Mouse (Mus musculus) thymus, postnatal 25 days (tissue): ENCODE data around the gene Odf2l.

Experiments
- DNase-seq: peaks from one replicate; pipeline ENCODE4 v3.0.0; 2022

Gene Odf2l

DNA sequence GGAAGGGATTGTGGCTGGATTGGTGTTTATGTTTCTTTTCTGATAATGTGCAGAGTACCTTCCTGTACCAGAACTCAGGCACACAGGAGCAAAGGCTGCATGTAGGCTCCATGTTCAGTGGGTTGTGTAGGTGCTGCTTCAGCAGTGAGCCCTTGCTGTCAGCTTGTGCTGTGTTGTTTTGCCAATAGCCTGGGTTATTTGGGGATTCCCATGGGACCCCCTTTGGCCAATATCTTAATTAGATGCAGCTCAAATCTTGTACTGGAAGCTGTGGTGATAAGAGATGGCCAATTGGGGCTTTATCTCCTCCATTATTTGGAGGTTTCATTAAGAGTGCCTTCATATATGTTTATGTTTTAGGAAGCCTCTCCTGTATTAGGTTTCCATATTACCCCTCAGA lies 24.5 kb downstream of the Odf2l start:
- DNase-seq = no peak

DNA sequence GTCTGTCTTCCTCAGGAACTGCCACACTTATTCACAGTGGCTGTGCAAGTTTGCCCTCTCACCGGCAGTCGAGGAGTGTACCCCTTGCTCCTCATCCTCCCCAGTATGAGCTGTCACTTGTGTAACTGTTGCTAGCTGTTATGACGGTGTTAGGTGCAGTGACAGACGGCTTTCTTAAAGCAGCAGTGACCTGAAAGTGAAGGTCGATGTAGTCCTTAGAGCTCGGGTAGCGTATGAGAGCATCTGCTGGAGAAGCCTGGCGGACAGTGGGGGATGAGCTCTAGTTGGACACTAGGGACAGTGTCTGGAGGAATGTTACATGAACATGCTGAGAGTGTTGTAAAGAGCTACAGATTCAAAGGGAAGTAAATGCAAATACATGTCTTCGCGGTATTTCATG lies 25.5 kb downstream of the Odf2l start:
- DNase-seq = no peak

DNA sequence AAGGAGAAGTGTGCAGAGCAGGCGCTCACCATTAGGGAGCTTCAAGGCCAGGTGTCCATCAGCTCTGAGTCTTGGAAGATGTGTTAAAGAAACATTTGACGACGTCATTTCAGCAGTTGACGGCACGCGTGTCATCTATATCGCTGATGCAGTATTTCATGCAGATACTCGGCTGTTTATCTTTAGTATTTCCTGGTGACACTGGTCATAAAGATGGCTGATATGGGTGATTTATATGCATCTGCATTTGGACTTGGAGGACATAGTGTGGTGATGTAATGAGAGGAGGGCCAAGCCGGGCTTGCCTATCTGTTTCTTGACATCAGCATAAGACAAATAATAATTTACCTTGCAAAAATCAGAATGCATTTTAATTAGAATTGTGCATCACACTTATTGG lies 28.5 kb downstream of the Odf2l start:
- no peak for DNase-seq

DNA sequence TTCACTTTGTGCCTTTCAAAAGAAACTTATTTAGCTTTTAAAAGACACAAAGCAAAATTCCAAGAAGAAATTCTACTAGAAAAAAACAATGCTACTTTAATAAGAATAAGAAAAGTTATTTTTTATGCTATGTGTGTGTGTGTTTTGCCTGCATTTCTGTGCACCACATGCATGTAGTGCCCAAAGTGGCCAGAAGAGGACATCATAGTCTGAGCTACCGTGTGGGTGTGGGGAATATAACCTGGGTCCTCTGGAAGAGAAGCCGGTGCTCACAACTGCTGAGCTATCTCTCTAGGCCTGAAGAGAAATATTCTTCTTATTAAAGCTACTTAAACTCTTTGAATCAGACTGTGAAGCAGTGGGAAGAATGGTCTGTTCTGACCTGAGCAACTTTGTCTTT lies 29.1 kb downstream of the Odf2l start:
- DNase-seq = no peak

DNA sequence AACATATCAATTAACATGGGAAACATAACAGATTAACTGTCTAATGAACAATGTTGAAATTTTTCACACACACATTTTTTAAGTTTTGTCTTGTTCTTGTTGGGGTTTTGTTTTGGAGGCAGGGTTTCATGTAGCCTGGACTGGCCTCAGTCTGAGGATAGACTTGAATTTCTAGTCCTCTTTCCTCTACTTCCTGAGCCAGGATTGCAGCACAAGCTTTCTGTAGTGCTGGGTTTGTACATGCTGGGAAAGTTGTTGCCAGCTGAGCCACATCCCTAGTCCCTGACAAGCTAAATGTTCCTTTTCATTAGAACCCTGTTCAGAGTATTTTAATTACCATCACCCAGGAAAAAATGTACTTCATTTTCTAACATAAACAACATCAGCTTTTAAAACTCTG lies 29.6 kb downstream of the Odf2l start:
- DNase-seq = no peak

DNA sequence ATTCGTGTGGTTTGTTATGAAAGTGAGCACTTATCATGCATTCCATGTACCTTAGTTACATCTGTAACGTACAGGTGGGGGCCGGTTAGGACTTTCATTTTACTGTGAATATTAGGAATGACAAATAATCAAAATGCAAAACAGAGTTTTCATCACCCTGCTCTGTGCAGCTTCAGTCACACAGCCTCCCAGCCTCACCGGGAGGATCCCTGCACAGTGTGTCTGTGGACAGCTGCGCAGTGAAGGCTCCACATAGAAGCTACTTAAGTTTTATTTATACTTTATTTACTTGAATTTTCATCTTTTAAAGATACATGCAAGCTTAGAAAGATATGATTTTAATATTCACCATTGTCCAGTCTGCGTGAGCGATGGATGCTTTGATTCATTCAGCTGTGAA lies 32.7 kb downstream of the Odf2l start:
- DNase-seq = no peak

DNA sequence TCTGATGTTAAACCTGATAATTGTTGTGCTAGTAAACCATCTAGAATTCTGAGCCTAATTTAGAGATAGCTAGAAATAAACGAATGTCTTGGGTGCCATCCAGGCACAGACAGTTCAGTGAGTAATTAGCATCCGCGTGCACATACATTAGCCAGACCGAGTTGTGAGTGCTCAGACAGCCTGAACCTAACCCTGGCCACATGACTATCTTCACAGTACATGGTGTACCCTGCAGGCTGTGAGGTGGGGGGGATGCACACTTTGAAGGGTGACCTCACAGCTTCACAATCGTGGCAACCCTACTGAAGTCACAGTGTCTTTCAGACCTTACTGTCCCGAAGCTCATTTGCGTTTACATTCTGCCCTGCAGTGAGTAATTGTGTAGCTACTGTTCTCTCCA lies 33.5 kb downstream of the Odf2l start:
- no peak for DNase-seq

DNA sequence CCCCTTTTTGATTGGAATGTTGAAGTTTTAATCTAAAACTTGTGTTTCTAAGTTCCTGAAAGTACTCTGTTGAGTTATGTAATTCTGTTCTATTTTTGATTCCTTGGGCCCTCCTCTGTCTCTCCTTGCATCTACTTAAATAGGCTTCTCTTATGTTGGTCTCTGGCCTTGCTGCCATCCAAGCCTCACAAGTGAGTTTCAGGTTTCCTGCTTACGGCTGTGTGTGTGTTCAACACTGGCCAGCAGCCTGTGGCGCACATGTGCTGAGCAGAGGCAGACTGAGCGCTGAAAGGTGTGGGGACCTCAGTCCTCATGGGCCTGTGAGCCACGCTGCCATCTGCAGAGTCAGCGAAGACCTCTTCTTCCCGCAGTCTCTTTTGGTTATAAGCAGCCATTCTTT lies 38.5 kb downstream of the Odf2l start:
- no peak for DNase-seq

DNA sequence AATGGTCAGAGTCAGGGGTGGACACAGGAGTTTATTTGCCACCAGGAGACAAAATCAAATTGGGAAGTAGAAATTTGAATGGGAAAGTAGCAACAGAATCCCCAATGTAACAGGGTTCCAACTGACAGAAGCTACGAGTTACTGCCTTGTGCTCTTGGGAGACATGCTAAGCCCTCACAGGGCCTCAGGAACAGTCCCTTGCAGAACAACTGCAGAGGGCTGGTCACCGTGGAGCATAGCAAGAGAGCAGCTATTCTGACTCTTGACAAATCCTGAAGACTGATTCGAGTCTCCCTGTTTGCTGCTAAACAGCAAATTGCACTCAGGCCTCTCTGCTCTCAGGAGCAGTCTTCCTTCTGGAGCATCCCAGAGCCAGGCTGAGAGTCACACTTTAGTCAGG lies 40.1 kb downstream of the Odf2l start:
- DNase-seq = no peak

DNA sequence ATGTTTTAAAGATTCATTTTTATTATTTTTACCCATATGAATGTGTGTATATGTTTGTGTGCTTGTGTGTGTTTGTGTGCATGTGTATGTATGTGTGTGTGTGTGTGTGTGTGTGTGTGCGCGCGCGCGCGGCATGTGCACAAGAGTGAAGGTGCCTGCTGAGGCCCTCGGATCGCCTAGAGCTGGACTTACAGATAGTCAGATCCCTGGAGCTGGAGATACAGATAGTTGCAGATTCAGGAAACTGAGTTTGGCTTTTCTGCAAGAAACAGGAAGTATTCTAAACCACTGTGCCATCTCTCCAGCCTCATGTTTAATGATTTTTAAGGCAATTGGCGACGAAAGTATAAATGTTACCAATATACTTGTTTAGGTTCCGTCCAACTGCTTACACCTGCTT lies 48.4 kb downstream of the Odf2l start:
- no peak for DNase-seq

DNA sequence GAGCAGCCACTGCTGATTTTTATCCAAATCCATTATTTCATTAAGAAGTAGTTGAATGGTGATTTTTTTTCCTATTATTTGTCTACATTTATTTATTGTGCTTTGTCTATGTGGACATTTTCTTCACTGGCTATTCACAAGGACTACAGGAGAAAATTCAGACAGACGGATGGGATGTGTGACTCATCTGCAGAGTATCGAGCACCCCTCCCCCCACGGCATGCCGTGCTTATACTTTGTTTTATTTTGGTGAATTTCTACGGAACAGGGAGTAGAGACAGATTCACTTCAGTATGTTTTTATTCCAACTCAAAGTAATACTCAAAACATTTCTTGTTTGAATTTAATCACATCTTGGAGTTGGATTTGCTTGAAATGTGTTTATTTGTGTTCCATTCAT lies 49.4 kb downstream of the Odf2l start:
- no peak for DNase-seq

DNA sequence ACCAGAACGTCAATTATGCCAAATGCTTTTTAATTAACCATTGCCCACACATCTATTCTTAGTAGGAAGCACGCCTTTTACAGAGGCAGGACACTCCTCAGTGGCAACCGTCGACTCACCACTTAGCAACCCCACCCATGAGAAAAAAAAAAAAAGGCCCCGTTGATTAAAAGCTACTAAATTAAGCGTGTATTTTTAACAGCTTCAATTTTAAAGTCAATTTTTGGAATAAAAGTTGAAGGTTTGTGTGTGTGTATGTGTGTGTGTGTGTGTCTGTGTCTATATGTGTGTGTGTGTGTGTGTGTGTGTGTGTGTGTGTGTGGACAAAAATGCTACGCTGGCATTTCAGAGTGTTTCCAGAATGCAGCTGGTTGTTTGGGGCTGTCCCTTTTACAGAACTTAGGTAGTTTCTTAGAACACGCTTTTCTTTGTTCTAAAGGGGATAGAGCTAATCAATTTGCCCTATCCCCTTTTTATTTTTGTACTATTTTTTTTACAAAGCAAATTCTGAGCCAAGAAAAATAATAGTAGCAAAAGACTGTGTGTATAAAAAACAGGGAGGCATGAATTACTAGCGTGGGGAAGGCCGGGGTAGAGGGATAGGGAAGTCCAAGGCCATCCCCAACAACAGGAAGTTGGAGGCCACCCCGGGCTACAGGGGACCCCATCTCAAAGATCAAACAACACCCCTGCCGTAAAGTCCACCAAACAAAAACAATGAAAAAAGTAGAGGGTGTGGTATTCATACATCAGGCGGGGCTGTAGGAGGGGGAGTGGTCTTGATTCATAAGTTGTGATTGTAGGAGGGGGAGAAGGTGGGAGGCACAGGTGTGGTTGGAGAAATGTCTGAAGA lies 50.7 kb downstream of the Odf2l start:
- DNase-seq = no peak

DNA sequence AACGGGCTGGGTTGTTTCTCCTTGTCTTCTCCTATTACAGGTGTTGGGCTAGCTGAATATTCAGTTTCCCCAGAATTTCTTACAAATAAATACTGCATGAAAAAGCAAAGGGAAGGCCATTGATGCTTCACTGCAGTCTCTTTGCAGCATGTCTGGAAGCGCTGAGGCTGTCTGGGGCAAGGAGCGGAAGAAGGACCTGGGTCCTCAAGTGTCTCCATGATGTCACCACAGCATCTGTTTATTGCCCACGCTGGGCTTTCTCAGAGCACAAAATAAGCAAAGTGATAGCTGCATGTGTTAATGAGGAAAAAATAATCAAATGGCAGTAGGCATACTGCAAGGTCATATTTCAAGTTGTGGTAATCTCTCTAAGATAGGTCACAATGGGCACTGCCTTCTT lies 51.6 kb downstream of the Odf2l start:
- no peak for DNase-seq

DNA sequence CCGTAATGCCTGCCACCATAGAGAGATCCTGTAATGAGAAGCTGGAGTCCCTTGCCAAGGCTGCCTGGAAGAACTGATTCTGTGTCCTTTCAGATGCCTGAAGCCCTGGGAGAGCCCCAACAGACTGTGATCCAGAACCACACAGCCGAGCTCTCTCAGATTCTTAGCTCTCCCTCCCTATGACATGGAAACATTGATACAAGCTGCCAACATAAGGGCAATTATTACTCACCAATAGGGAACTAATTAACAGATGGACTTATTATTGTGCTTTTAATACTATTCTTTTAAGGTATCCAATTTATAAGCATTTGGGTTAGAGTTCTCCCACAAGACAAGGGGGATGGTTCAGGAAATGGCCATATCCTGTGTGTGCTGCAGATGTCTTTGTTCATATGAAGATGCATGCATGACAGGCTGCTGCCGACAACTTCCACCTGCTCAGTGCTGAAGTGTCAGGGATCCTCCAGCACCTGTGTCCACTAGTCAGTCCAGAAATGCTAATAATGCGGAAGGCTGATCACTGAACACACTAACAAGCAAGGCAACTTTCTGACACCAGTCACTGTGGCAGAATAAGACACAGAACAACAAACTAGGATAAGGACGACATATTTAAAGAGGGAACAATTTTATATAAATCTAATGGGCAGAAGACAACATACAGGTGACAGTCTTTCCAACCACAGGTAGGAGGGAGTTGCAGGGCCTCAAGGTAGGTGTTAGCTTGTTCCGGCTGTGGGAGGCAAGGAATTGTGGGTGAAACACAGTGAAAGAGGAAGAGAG lies 52.4 kb downstream of the Odf2l start:
- no peak for DNase-seq

DNA sequence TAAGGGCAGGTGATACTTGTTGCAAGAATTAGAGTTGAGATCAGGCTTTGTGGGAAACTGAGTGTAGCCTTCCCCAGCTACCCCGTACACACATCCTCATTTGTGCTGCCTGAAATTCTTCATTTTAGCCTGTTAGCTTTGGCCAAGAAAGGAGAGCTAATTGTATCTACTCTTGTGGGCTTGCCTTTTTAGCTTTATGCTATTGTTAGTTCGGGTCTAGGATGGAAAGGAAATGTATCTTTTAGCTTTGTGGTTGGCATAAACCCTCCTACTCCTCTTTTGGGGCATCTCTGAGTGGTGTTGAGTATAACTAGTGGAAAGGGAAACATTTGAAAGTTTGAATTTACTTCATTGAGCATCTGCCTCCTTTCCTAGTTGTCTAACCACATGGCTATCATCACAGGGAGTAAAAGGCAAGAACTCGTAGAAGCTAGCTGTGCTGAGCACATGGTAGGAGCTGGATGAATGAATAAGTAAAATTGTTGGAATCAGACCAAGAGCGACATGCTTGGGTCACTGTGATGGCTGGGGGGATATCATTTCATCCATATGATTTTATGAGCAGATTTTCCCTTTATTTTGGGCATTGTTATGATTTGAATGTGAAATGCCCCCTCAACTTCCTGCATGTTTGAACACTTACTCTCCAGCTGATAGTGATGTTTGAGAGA lies 53.1 kb downstream of the Odf2l start:
- no peak for DNase-seq

DNA sequence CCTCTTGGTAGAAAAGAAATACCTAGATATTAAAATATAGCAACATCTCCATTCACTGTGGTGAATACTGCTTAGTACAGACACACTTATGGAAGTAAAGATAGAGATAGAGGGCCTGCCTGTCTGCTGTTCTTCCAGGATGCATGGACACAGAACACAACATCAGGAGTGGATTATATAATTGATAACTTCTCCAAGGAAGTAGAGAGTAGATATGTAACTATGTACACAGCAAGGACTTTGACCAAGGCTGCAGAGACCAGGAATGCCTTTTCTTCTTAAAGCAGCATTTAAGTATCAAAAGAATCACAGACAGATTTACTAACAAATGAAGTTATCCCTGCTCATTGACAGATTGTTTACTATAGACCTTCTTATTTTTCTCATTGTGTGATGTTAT lies 66.3 kb downstream of the Odf2l start:
- no peak for DNase-seq

DNA sequence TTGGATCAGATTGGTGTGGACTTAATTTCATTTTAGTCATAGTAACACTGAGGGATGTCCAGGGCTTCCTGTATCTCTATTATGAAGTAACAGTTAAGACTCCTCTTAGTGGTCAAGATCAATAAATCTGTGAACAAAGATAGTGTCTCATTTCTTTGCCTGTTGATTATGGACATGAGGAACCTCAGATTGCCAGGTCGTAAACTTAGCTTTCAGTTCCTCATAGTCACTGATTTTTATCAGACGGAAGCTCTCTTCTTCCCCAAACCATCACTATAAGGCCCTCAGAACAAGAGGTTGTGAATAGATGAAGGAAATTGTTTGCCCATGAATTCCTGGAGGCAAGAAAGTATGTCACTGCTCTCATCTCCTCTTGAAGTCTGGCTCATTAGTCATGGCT lies 73.6 kb downstream of the Odf2l start:
- no peak for DNase-seq

DNA sequence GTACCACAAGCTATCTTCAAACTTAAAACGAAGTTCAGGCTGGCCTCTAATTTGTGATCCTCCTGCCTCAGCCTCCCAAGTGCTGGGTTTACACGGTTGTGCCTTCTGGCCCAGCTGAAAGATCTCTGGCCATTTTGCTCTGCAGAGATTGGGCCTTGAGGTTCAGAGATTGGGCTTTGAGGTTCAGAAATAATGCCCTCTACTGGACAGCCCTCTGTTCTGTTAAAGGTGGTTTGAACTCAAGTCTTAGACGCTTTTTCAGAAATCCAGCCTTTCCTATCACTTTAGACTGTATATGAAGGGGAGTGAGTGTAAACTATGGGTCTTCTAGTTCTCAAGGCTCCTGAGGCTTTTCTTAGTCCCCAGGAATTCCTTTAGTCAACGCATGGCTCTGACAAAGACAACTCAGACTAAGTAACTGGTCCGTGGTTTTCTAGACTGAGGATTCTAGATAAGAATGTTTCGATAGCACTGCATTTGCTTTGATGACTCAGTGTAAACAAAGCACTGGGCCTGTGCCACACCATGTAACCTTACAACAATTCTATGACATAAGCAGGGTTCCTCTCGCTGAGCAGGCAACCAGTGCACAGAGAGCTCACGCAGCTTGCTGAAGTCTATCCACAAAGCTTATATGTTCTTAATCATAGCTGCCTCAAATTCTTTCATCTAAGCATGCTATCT lies 77.0 kb downstream of the Odf2l start:
- DNase-seq = no peak

DNA sequence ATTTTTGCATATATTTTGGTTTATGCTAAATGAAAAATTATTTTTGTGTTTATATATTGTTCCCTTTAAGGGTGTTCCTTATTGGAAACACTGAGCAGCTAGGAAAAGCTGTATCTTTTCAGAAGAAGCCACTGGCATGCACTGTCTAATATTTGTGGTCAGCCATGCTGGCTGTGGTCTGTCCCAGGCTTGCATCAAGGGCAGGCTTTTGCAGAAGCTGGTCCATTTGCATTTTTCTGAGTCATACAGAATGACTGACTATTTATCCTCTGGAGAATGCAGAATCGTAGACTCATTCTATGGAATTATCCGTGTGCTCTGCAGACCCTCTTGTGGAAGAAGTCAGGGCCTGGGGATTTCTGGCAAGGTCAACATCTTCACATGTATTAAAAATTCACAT lies 79.7 kb downstream of the Odf2l start:
- no peak for DNase-seq
